Mouse (Mus musculus) midbrain, embryonic 16.5 days (tissue): ENCODE results near the gene Tbck. TPM values are rescaled to one million over a fixed set of nuclear protein-coding genes. Genes with fewer than 3 reads are reported as not detected.
A peak's percentile ranks its signal among the peaks of the same experiment; 100 is the strongest.

Experiments used
- ATAC-seq: fragments of 200-750 bp; cut with Nextera tagmentation; 2 replicates; pipeline ENCODE4 v1.8.0; 2017; ENCODE audit warnings: moderate TSS enrichment
- H3K27ac ChIP-seq: fragments of 300-500 bp; sonication (generic); 2 replicates; pipeline ENCODE4 v1.5.1; 2014; ENCODE audit warnings: mild to moderate bottlenecking, low read length, mixed read lengths
- H3K27me3 ChIP-seq: fragments of 300-500 bp; sonication (generic); 2 replicates; pipeline ENCODE4 v1.6.1; 2014; ENCODE audit warnings: low read depth, low read length, mixed read lengths; ENCODE audit not compliant: control insufficient read depth, insufficient read depth
- H3K36me3 ChIP-seq: fragments of 300-500 bp; sonication (generic); 2 replicates; pipeline ENCODE4 v1.6.1; 2014; ENCODE audit warnings: mild to moderate bottlenecking, low read length, moderate library complexity, mixed read lengths; ENCODE audit not compliant: control insufficient read depth, insufficient read depth
- H3K4me1 ChIP-seq: fragments of 300-500 bp; sonication (generic); 2 replicates; pipeline ENCODE4 v1.6.1; 2014; ENCODE audit warnings: mild to moderate bottlenecking, low read length, mixed read lengths; ENCODE audit not compliant: control insufficient read depth, insufficient read depth
- H3K4me2 ChIP-seq: fragments of 300-500 bp; sonication (generic); 2 replicates; pipeline ENCODE4 v1.6.1; 2014; ENCODE audit warnings: mild to moderate bottlenecking, low read length, mixed read lengths
- H3K4me3 ChIP-seq: fragments of 300-500 bp; sonication (generic); 2 replicates; pipeline ENCODE4 v1.5.1; 2014; ENCODE audit warnings: low read depth, mild to moderate bottlenecking, low read length, moderate library complexity, mixed read lengths
- H3K9ac ChIP-seq: fragments of 300-500 bp; sonication (generic); 2 replicates; pipeline ENCODE4 v1.6.1; 2014; ENCODE audit warnings: low read depth, low read length, mixed read lengths
- H3K9me3 ChIP-seq: fragments of 300-500 bp; sonication (generic); replicated peaks from 2 replicates; pipeline ENCODE4 v1.6.1; 2014; ENCODE audit warnings: mild to moderate bottlenecking, low read length, mixed read lengths; ENCODE audit not compliant: control insufficient read depth, poor library complexity, severe bottlenecking
- WGBS: fragments of 180-500 bp; shearing (Covaris S2); extraction: QIAGEN DNeasy Blood & Tissue Kit; methylation state at CpG from one replicate; pipeline ENCODE4 v1.1.7; 2014; 5-methylcytosine and 5-hydroxymethylcytosine counted together
- polyA plus RNA-seq: library from polyadenylated mRNA; unstranded; fragments of >200 nt; fragmentation: Nextera tagmentation; extraction: Ambion mirVana; gene quantifications from 2 replicates; pipeline ENCODE4 v1.2.1, GENCODE M21; 2015

Tbck gene
- polyA plus RNA-seq, result 33.6 and 36.5 TPM in 2 replicates

GRCm38 (mm10) chr3:132683447-132684230 lies at the start of gene Tbck:
Gene Tbck (plus strand): TSS chr3:132684144.
- under 1% methylated on average over 42 of the region's 42 CpGs for WGBS
- H3K27me3 ChIP-seq, result no peaks in the 10 kb centered on the region
- H3K9me3 ChIP-seq, result no peaks in the 10 kb centered on the region
- peaks cover 4% of the 10 kb centered on the region; the same call in 1 of the 2 replicates for H3K36me3 ChIP-seq
- peak; percentile 98 for ATAC-seq
- H3K4me2 ChIP-seq, result peak within 1 kb of the TSS; percentile 91
- peak within 1 kb of the TSS; percentile 96 for H3K27ac ChIP-seq
- H3K9ac ChIP-seq, result peak within 1 kb of the TSS; percentile 91
- H3K4me1 ChIP-seq, result peaks cover 24% of the 10 kb centered on the region
- peak within 1 kb of the TSS; percentile 86 for H3K4me3 ChIP-seq

GRCm38 (mm10) chr3:132637080-132637479 lies 46.9 kb upstream of the Tbck start:
- WGBS, result 94% methylated on average over 3 of the region's 3 CpGs
- Histone ChIP-seq H3K9me3 (no peaks in the 10 kb centered on the region), H3K27me3 (no peaks in the 10 kb centered on the region), H3K36me3 (no peaks in the 10 kb centered on the region), H3K4me2 (no peak overlapping the region), H3K4me1 (no peaks in the 10 kb centered on the region), H3K27ac (no peak overlapping the region), H3K4me3 (no peak overlapping the region), H3K9ac (no peak overlapping the region)
- ATAC-seq, result no peak

- H3K9ac ChIP-seq, result no peak overlapping the region
- no peak for ATAC-seq
- no peaks in the 10 kb centered on the region for H3K4me1 ChIP-seq
- no peaks in the 10 kb centered on the region for H3K27me3 ChIP-seq
- no peaks in the 10 kb centered on the region for H3K36me3 ChIP-seq
- WGBS, result 93% methylated on average over 4 of the region's 4 CpGs
- no peak overlapping the region for H3K27ac ChIP-seq
- H3K4me2 ChIP-seq, result no peak overlapping the region
- H3K9me3 ChIP-seq, result no peaks in the 10 kb centered on the region
- H3K4me3 ChIP-seq, result no peak overlapping the region
Observed at GRCm38 (mm10) chr3:132644071-132644470, 39.9 kb upstream of the Tbck start.

GRCm38 (mm10) chr3:132646814-132647213 lies 37.1 kb upstream of the Tbck start:
- H3K9ac ChIP-seq, result no peak overlapping the region
- H3K27ac ChIP-seq, result no peak overlapping the region
- 52% methylated on average over 1 of the region's 1 CpGs for WGBS
- no peaks in the 10 kb centered on the region for H3K27me3 ChIP-seq
- no peak overlapping the region for H3K4me2 ChIP-seq
- ATAC-seq, result no peak
- no peaks in the 10 kb centered on the region for H3K4me1 ChIP-seq
- no peaks in the 10 kb centered on the region for H3K9me3 ChIP-seq
- H3K4me3 ChIP-seq, result no peak overlapping the region
- no peaks in the 10 kb centered on the region for H3K36me3 ChIP-seq

GRCm38 (mm10) chr3:132649368-132649767 lies 34.6 kb upstream of the Tbck start:
- Histone ChIP-seq H3K4me2 (no peak overlapping the region), H3K27me3 (no peaks in the 10 kb centered on the region), H3K9ac (no peak overlapping the region), H3K27ac (no peak overlapping the region), H3K36me3 (no peaks in the 10 kb centered on the region), H3K9me3 (no peaks in the 10 kb centered on the region), H3K4me1 (no peaks in the 10 kb centered on the region), H3K4me3 (no peak overlapping the region)
- WGBS, result 87% methylated on average over 7 of the region's 7 CpGs
- no peak for ATAC-seq

GRCm38 (mm10) chr3:132650191-132650590 lies 33.8 kb upstream of the Tbck start:
- WGBS, result 87% methylated on average over 5 of the region's 5 CpGs
- no peak for ATAC-seq
- no peak overlapping the region for H3K9ac ChIP-seq
- H3K27me3 ChIP-seq, result no peaks in the 10 kb centered on the region
- H3K4me1 ChIP-seq, result no peaks in the 10 kb centered on the region
- H3K27ac ChIP-seq, result no peak overlapping the region
- no peak overlapping the region for H3K4me3 ChIP-seq
- no peaks in the 10 kb centered on the region for H3K9me3 ChIP-seq
- H3K36me3 ChIP-seq, result no peaks in the 10 kb centered on the region
- no peak overlapping the region for H3K4me2 ChIP-seq

GRCm38 (mm10) chr3:132651776-132652175 lies 32.2 kb upstream of the Tbck start:
- Histone ChIP-seq H3K4me1 (no peaks in the 10 kb centered on the region), H3K4me3 (no peak overlapping the region), H3K27me3 (no peaks in the 10 kb centered on the region), H3K27ac (no peak overlapping the region), H3K36me3 (no peaks in the 10 kb centered on the region), H3K4me2 (no peak overlapping the region), H3K9me3 (no peaks in the 10 kb centered on the region), H3K9ac (no peak overlapping the region)
- no peak for ATAC-seq
- 88% methylated on average over 3 of the region's 3 CpGs for WGBS

GRCm38 (mm10) chr3:132653959-132654358 lies 30.0 kb upstream of the Tbck start:
- H3K27ac ChIP-seq, result no peak overlapping the region
- H3K4me3 ChIP-seq, result no peak overlapping the region
- ATAC-seq, result no peak
- no peaks in the 10 kb centered on the region for H3K4me1 ChIP-seq
- no peaks in the 10 kb centered on the region for H3K9me3 ChIP-seq
- WGBS, result 82% methylated on average over 7 of the region's 7 CpGs
- no peak overlapping the region for H3K4me2 ChIP-seq
- H3K27me3 ChIP-seq, result no peaks in the 10 kb centered on the region
- H3K36me3 ChIP-seq, result no peaks in the 10 kb centered on the region
- H3K9ac ChIP-seq, result no peak overlapping the region

- no peaks in the 10 kb centered on the region for H3K27me3 ChIP-seq
- ATAC-seq, result no peak
- no peak overlapping the region for H3K9ac ChIP-seq
- peaks cover 6% of the 10 kb centered on the region for H3K36me3 ChIP-seq
- H3K27ac ChIP-seq, result no peak overlapping the region
- H3K4me2 ChIP-seq, result no peak overlapping the region
- no peaks in the 10 kb centered on the region for H3K9me3 ChIP-seq
- no peaks in the 10 kb centered on the region for H3K4me1 ChIP-seq
- 59% methylated on average over 2 of the region's 2 CpGs for WGBS
- no peak overlapping the region for H3K4me3 ChIP-seq
Observed at GRCm38 (mm10) chr3:132655955-132656354, 28.0 kb upstream of the Tbck start.
